Mouse (Mus musculus) heart, embryonic 10.5 days (tissue): Measurements from ENCODE around the gene Pbx4. TPM values are rescaled to one million over a fixed set of nuclear protein-coding genes. Genes with fewer than 3 reads are reported as not detected.

Experiments
- DNase-seq: peaks from one replicate; pipeline ENCODE4 v3.0.0-alpha.2; 2017; ENCODE audit warnings: low spot score
- H3K27ac ChIP-seq: fragments of 300-500 bp; sonication (generic); 2 replicates; pipeline ENCODE4 v1.5.1; 2016; ENCODE audit warnings: mild to moderate bottlenecking
- H3K27me3 ChIP-seq: fragments of 300-500 bp; sonication (generic); 2 replicates; pipeline ENCODE4 v1.6.1; 2016; ENCODE audit warnings: mild to moderate bottlenecking; ENCODE audit not compliant: poor library complexity, insufficient read depth, severe bottlenecking
- H3K36me3 ChIP-seq: fragments of 300-500 bp; sonication (generic); 2 replicates; pipeline ENCODE4 v1.6.1; 2016; ENCODE audit warnings: mild to moderate bottlenecking, moderate library complexity
- H3K4me1 ChIP-seq: fragments of 300-500 bp; sonication (generic); 2 replicates; pipeline ENCODE4 v1.6.1; 2016; ENCODE audit warnings: mild to moderate bottlenecking
- H3K4me3 ChIP-seq: fragments of 300-500 bp; sonication (generic); 2 replicates; pipeline ENCODE4 v1.5.1; 2016; ENCODE audit warnings: mild to moderate bottlenecking, moderate library complexity
- H3K9me3 ChIP-seq: fragments of 300-500 bp; sonication (generic); 2 replicates; pipeline ENCODE4 v1.6.1; 2016; ENCODE audit warnings: mild to moderate bottlenecking, moderate library complexity
- WGBS: fragments of 180-500 bp; shearing (Covaris S2); methylation state at CpG from one replicate; pipeline ENCODE4 v1.1.7; 2016; 5-methylcytosine and 5-hydroxymethylcytosine counted together
- polyA plus RNA-seq: library from polyadenylated mRNA; unstranded; fragments of >200 nt; fragmentation: Nextera tagmentation; extraction: Ambion mirVana; gene quantifications from 2 replicates; pipeline ENCODE4 v1.2.1, GENCODE M21; 2016

Pbx4 gene
- polyA plus RNA-seq, 1 experiment from 2014 or later, result 6.3 TPM

DNA sequence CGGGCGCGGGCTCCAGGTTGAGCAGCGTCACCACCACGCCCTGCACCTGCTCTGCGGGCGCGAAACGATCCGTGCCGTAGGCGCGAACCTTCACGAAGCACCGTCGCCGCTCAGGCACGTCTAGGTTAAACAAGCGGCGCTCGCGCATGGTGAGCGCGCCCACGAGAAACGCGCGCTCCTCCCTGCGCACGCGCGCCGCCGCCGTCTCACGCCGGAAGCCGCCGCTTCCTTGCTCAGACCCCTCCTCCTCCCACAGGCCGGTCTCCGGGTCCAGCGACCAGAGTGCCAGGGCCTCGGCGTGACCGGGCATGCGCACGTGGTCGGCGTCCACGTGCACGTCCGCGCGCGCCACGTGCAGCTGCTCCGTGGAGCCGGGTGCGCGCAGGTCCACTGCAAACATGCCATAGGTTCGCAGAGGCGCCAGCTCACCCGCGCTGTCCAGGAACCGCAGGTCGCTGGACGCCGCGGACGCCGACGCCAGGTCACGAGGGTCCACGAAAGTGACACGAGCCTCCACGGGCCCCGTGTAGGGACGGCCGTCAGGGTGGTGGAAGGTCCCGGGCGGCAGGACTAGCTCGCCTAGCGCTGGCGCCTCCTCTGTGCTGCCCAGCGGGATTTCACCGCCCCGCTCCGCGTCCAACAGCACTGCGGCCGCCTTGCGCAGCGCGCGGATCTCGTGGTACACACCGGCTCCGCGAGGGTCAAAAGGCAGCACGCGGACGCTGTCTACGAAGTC, 49.9 kb downstream of the Pbx4 start:
- Histone ChIP-seq H3K27me3 (peaks cover 100% of the 10 kb centered on the region), H3K9me3 (no peaks in the 10 kb centered on the region), H3K4me3 (peak overlapping the region; percentile 53), H3K4me1 (peaks cover 34% of the 10 kb centered on the region), H3K27ac (peak overlapping the region; percentile 17), H3K36me3 (no peaks in the 10 kb centered on the region)
- 7% methylated on average over 103 of the region's 103 CpGs for WGBS
- peak; percentile 75 for DNase-seq

DNA sequence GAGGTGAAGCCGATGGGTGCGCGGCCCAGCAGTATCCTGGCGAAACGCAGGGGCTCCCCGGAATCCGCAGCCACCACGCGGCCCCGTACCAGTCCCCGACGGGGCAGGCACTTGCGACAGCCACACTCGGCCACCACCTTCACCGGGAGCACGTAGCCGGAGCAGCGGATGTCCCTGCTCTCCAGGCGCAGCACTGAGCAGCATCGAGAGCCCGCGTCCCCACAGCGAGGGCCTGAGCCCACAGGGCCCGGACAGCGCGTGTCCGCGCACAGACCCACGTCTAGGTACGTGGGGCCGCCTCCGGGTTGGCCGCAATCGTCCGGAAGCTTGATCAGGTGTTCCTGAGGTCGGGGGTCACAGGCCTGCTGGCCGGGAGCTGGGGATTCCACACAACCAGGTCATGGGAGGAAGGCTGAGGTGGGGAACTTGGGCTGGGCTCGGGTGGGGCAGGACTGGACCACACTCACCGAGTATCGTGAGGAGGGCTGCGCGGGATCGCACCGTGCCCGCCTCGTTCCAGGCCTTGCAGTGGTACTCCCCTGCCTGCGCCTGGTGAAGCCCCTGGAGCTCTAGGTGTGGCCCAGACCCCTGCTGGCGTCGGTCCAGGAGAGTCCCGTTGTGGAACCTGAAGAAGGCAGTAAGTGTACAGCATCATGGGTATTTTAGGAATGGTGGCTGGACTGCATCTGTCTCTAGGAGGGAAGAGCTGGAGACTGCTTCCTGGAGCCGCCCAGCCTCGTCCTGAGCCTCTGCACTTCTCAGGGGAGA, 50.7 kb downstream of the Pbx4 start:
- Histone ChIP-seq H3K27me3 (peaks cover 100% of the 10 kb centered on the region), H3K36me3 (no peaks in the 10 kb centered on the region), H3K9me3 (no peaks in the 10 kb centered on the region), H3K4me3 (peak overlapping the region; percentile 53), H3K4me1 (peaks cover 42% of the 10 kb centered on the region), H3K27ac (peak overlapping the region; percentile 17; the same call in 1 of the 2 replicates)
- WGBS, result 15% methylated on average over 52 of the region's 52 CpGs
- DNase-seq, result peak; percentile 75

- H3K4me1 ChIP-seq, result peaks cover 53% of the 10 kb centered on the region
- no peak overlapping the region for H3K4me3 ChIP-seq
- 56% methylated on average over 13 of the region's 13 CpGs for WGBS
- DNase-seq, result peak; percentile 69
- no peak overlapping the region for H3K27ac ChIP-seq
- no peaks in the 10 kb centered on the region for H3K9me3 ChIP-seq
- peaks cover 100% of the 10 kb centered on the region for H3K27me3 ChIP-seq
- no peaks in the 10 kb centered on the region for H3K36me3 ChIP-seq
Observed at GRCm38 (mm10) chr8:69884141-69884540, 51.9 kb downstream of the Pbx4 start.

- H3K4me3 ChIP-seq, result peak within 1 kb of the TSS; percentile 52
- peaks cover 93% of the 10 kb centered on the region for H3K27me3 ChIP-seq
- WGBS, result 2% methylated on average over 60 of the region's 60 CpGs
- no peaks in the 10 kb centered on the region for H3K9me3 ChIP-seq
- DNase-seq, result no peak
- H3K27ac ChIP-seq, result no peak within 1 kb of the TSS
- peaks cover 8% of the 10 kb centered on the region for H3K36me3 ChIP-seq
- peaks cover 48% of the 10 kb centered on the region for H3K4me1 ChIP-seq
Observed at GRCm38 (mm10) chr8:69887289-69888243, 55.3 kb downstream of the Pbx4 start, which contains the start of gene Cilp2. Cilp2 (minus strand) TSS chr8:69887687.

- no peak for DNase-seq
- Histone ChIP-seq H3K9me3 (no peaks in the 10 kb centered on the region), H3K4me3 (peak overlapping the region; percentile 52), H3K36me3 (peaks cover 15% of the 10 kb centered on the region), H3K27ac (no peak overlapping the region), H3K4me1 (peaks cover 45% of the 10 kb centered on the region), H3K27me3 (peaks cover 86% of the 10 kb centered on the region)
- 6% methylated on average over 24 of the region's 24 CpGs for WGBS
Observed at GRCm38 (mm10) chr8:69888244-69888866, 56.1 kb downstream of the Pbx4 start.

- H3K36me3 ChIP-seq, result peaks cover 21% of the 10 kb centered on the region
- H3K27ac ChIP-seq, result 0 out of 2 replicates have a peak overlapping the region, but pooled peaks have one; percentile 25
- peak overlapping the region; percentile 52 for H3K4me3 ChIP-seq
- no peaks in the 10 kb centered on the region for H3K9me3 ChIP-seq
- H3K4me1 ChIP-seq, result peaks cover 45% of the 10 kb centered on the region
- peaks cover 80% of the 10 kb centered on the region for H3K27me3 ChIP-seq
- 6% methylated on average over 31 of the region's 32 CpGs for WGBS
- DNase-seq, result no peak
Observed at GRCm38 (mm10) chr8:69888902-69889301, 56.6 kb downstream of the Pbx4 start.

- H3K27ac ChIP-seq, result no peak overlapping the region
- no peak for DNase-seq
- H3K4me3 ChIP-seq, result no peak overlapping the region
- H3K36me3 ChIP-seq, result peaks cover 34% of the 10 kb centered on the region
- H3K27me3 ChIP-seq, result peaks cover 61% of the 10 kb centered on the region
- no peaks in the 10 kb centered on the region for H3K9me3 ChIP-seq
- WGBS, result 41% methylated on average over 19 of the region's 19 CpGs
- H3K4me1 ChIP-seq, result peaks cover 63% of the 10 kb centered on the region
Observed at GRCm38 (mm10) chr8:69890813-69891241, 58.5 kb downstream of the Pbx4 start.

- no peak for DNase-seq
Observed at GRCm38 (mm10) chr8:69893863-69894262, 61.6 kb downstream of the Pbx4 start.

GRCm38 (mm10) chr8:69894836-69895332, 62.6 kb downstream of the Pbx4 start:
- WGBS, result 57% methylated on average over 6 of the region's 6 CpGs
- Histone ChIP-seq H3K4me1 (peaks cover 59% of the 10 kb centered on the region), H3K27me3 (peaks cover 21% of the 10 kb centered on the region), H3K27ac (peak overlapping the region; percentile 29; the same call in 1 of the 2 replicates), H3K36me3 (peaks cover 63% of the 10 kb centered on the region), H3K9me3 (no peaks in the 10 kb centered on the region), H3K4me3 (no peak overlapping the region)
- no peak for DNase-seq

More at GRCm38 (mm10) chr8:69893863-69894262, 61.6 kb downstream of the Pbx4 start:
- no peak overlapping the region for H3K4me3 ChIP-seq
- H3K4me1 ChIP-seq, result peaks cover 63% of the 10 kb centered on the region
- H3K27ac ChIP-seq, result no peak overlapping the region; the same call in 1 of the 2 replicates
- no peaks in the 10 kb centered on the region for H3K9me3 ChIP-seq
- peaks cover 56% of the 10 kb centered on the region for H3K36me3 ChIP-seq
- 50% methylated on average over 17 of the region's 17 CpGs for WGBS
- H3K27me3 ChIP-seq, result peaks cover 31% of the 10 kb centered on the region

DNA sequence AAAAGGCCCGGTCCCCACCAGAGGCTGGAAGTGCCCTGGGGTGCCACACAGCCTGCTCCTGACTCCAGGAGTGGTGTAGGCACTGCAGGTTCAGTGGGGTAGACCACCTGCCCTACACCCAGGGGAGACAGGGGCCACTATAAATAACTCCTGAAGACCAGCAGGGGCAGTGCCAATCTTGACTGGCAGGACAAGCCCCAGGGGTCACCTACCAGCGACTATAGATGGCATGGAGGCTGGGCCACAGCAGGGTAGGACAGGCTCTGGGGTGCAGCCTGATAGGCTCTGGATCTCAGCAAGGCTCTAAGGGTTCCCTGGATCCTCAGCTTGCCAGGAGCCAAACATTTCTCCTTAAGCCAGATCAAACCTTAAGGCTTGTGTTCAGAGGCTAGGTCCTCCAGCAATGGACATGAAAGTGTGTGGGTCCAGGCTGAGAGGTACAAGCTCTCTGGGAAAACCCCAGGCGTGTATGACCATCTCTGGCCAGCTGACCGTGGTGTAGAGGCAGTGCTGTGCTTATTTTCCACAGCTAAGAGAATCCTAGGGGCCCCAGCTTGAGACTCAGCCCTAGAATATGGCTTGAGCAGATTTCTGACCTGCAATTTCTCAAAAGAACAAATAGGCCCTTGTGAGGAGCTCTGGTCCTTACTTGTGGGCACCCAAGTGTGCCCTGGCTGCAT, 63.6 kb downstream of the Pbx4 start:
- peaks cover 65% of the 10 kb centered on the region for H3K4me1 ChIP-seq

DNA sequence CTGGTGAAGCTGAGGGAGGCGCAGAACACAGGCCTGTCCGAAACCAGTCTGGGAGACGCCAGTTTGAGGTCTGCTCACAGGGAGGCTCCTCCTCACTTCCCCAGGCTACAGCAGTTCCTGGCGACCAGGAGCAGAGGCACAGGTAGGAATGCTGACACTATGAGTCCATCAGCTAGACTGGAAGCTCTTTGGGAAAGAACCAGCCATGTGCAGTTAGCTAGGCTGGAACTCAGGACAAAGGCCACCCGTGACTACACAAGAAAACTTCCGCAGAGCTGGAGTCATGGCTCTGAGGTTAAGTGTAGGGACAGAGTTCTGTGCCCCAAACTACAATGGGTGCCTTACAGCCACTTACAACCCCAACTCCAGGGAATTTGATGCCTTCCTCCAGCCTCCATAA, 65.6 kb downstream of the Pbx4 start:
- Histone ChIP-seq H3K4me3 (no peak overlapping the region), H3K4me1 (peaks cover 72% of the 10 kb centered on the region), H3K27ac (no peak overlapping the region), H3K27me3 (no peaks in the 10 kb centered on the region), H3K9me3 (no peaks in the 10 kb centered on the region), H3K36me3 (peaks cover 52% of the 10 kb centered on the region)
- no peak for DNase-seq
- 82% methylated on average over 6 of the region's 6 CpGs for WGBS

More for the DNA sequence above, 63.6 kb downstream of the Pbx4 start:
- Histone ChIP-seq H3K9me3 (no peaks in the 10 kb centered on the region), H3K27ac (no peak overlapping the region), H3K36me3 (peaks cover 63% of the 10 kb centered on the region), H3K27me3 (peaks cover 10% of the 10 kb centered on the region), H3K4me3 (no peak overlapping the region)
- WGBS, result 64% methylated on average over 4 of the region's 4 CpGs
- DNase-seq, result no peak
